Mouse (Mus musculus) megakaryocyte progenitor cell, adult 5-6 weeks (primary cell): Measurements from ENCODE around the gene Hoxa7. TPM values are rescaled to one million over a fixed set of nuclear protein-coding genes. Genes with fewer than 3 reads are reported as not detected.

Experiments used
- ATAC-seq: replicated peaks from 2 replicates; pipeline ENCODE4 v1.8.0; 2016; ENCODE audit warnings: mild to moderate bottlenecking, moderate TSS enrichment, inconsistent platforms; ENCODE audit not compliant: poor library complexity
- total RNA-seq, 2 experiments: library from RNA; stranded (forward) in 1 of 2; stranded (reverse) in 1 of 2; fragments of 157-497, 149-512 nt in 1 of 2; fragments of 200-1000 nt in 1 of 2; gene quantifications; 2 replicates each; pipeline versions ENCODE4 v1.2.3 to v1.2.4; 2015 to 2017

Gene Hoxa7
- total RNA-seq, 2 experiments from 2014 or later = 5.5 to 15.7 TPM

DNA sequence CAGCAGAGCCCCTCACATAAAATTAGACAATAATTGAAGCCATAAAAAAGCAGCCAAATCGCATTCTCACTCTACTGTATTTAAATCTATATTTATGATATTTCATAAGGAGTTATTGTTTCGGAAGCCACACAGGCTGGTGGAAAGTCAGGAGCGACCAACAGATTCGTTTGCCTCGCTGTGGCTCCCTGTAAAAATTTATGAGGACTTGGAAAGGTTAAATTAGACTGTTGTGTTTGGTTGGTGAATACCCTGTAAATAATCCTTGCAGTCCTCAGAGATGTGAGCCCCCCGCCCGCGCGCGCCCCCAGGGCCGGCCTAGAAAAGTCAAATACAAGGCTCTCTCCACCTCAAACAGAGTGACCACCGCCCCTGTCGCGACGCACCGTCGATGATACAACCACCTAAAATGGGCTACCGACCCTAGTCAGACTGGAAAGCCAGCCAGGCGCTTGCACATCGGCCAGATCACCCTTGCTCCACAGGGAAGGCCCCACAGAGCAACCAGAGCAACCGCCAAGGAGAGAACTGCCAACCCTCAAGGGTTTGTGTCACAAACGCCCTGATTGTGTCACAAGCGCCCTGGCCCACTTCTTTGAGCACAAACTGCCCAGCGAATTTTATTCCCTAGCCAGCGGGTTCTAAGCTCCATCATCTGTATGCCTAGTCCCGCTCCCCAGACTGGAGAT lies 5.1 kb upstream of the Hoxa7 start:
- ATAC-seq = no peak

DNA sequence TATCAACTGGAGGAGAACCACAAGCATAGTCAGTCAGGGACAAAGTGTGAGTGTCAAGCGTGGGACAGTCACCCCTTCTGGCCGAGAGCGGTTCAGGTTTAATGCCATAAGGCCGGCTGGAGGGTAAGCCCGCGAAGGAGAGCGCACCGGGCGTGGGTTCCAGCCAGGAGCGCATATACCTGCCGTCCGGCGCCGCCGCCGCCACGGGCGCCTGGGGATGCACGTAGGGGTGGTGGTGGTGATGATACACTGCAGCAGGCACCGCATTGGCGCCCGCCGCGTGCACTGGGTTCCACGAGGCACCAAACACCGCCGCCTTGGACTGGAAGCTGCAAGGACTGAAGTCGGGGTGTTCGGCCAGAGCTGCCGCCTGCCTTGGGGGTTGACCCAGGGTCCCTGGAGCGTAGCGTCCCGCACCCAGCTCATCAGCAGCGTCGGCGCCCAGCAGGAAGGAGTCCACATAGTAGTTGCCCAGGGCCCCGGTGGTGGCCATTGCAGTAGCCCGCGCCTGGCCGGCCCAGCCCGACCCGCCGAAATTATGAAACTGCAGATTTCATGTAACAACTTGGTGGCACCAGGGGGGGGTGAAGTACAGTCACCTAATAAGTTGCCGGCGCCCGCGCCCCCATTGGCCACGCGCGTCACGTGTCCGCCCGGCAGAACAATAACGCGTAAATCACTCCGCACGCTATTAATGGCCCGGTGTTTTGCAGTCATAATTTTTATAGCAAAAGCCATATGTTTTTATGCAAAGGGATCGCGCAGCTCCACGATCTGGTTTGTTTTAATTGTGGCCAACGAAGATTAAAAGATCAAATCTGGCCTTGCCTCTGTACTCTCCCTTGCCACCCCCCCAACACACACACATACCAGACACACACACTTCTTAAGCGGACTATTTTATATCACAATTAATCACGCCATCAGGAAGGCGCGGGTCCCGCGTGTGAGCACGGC lies 4.2 kb upstream of the Hoxa7 start:
- ATAC-seq = peak; percentile 47

DNA sequence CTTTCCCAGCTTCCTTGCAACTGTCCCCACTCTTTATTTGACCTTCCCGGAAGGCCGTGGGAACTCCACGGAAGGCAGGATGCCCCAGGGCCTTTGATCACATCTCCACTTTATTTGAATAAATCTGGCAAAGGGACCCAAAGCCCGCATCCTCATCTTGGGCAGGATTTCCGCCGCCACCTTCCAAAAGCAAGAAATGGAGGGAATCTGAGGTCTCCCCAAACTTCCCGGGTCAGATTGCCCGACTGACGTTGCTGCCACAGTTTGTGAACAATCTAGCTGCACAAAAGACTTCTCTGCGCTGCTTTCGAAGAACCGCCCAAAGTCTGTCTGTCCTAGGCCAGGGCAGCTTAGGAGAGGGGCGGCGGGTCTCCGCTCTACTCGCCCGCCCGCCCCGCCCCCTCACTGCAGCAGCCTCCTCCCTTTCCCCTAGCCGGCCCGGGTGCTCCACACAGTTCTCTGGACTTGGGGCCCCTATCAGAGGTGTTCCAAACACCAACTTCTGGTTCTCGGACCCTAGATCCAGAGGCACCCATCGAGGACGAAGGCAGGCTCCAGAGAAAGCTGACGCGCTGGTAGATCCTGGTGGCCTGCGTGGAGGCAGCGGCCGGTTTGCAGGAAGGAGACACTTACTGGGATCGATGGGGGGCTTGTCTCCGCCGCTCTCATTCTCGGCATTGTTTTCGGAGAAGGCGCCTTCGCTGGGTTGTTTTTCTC lies 3.4 kb upstream of the Hoxa7 start:
- no peak for ATAC-seq

- ATAC-seq = no peak
These were observed 2.5 kb upstream of the Hoxa7 start for GRCm38 (mm10) chr6:52223939-52224760.

GRCm38 (mm10) chr6:52222729-52223128 lies 1.1 kb upstream of the Hoxa7 start:
- no peak for ATAC-seq

DNA sequence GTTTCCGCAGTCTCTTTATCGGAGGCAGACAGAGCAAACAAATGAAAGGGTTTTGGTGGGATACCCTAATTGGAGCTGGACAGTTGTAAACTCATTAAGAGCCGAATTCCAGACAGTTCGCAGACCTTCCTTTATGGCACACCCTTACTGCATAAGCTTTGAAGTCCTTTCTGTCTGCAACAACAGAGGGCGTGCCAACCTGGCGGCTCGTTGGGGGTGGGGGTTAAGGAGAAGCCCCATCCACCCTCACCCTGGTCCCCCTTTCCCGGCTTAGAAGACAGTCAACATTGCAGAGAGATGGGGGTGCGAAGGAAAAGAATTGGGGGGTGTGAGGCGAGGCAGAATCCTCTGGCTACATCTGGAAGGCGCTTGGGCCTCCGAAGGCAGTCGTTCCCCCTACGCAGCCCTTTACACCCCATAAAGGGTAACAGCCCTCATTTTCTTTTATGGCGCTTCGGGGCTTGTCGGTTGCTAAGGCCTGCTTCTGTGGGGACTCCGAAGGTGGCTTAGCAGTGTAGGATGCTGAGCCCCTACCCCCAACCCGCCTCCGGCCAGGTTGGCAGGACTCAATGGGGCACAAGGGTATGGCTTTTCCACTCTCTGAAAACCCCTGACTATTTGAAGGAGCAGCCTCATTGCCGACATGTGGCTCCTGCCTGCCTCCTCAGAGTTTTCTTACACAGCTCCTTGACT lies 485 bp upstream of the Hoxa7 start:
- no peak for ATAC-seq

GRCm38 (mm10) chr6:52220865-52221310 lies 766 bp downstream of the Hoxa7 start:
- ATAC-seq = no peak

- ATAC-seq = 0 out of 2 replicates have a peak, but pooled peaks have one; percentile 5
These were observed 1.4 kb downstream of the Hoxa7 start for GRCm38 (mm10) chr6:52220003-52220864.

GRCm38 (mm10) chr6:52219234-52219942 lies 2.3 kb downstream of the Hoxa7 start:
- no peak for ATAC-seq

DNA sequence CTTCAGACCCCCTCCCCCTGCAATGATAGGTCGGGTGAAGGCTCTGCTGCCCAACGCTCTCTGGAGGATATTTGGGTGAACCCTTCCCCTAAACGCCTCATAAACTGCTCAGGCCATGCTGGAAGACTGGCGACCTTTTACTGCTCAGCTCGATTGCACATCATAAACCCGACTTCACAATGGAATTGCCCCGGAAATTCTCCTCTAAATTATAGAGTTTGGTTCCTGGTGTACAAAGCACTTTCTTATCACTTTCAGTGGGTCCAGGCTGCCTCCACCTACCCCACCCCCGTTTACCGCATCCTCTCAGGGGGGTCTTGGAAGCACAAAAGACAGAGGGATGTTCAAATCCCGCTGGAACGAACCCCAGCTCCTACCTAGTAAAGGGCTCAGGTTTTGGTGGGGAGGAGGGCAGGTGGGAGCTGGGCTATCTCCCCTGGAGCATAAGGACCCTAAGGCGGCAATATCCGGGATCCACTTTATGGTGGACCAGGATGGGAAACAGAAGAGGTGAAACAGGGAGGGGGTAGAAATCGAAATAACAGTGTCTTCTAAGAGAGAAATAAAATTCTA lies 2.9 kb downstream of the Hoxa7 start:
- no peak for ATAC-seq

- ATAC-seq = no peak
These were observed 3.6 kb downstream of the Hoxa7 start for GRCm38 (mm10) chr6:52217895-52218642.

- ATAC-seq = peak; percentile 25
These were observed 4.2 kb downstream of the Hoxa7 start for GRCm38 (mm10) chr6:52217459-52217768.

DNA sequence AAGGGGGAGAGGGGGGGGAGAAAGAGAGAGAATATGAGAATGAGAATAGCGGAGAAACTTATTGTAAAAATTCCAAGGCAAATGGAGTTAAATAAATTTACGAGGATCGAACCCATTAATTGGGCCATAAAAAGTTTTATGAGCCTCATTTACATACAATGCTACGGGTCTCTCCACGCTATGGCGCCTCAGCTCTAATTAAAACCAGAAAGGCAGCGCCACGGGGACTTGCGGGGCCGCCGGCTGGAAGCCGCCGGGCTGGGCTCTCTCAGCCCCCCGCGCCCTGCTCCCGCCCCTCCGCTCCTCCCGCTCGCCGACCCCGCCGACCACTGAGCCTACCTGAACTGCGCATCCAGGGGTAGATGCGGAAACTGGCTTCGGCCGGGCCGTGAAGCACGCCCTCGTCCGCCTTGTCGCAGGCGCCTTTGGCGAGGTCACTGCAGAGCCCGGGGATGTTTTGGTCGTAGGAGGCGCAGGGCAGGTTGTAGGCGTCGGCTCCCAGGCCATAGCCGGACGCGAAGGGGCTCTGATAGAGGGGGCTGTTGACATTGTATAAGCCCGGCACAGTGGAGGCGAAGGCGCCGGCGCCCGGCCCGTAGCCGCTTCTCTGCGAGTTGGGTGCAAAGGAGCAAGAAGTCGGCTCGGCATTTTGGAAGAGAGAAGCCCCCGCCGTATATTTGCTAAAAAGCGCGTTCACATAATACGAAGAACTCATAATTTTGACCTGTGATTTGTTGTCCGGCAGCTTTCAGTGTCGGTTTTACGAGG lies 4.8 kb downstream of the Hoxa7 start:
- no peak for ATAC-seq

GRCm38 (mm10) chr6:52215771-52216535 lies 5.7 kb downstream of the Hoxa7 start:
- no peak for ATAC-seq

- no peak for ATAC-seq
These were observed 6.6 kb downstream of the Hoxa7 start for GRCm38 (mm10) chr6:52215070-52215469.

DNA sequence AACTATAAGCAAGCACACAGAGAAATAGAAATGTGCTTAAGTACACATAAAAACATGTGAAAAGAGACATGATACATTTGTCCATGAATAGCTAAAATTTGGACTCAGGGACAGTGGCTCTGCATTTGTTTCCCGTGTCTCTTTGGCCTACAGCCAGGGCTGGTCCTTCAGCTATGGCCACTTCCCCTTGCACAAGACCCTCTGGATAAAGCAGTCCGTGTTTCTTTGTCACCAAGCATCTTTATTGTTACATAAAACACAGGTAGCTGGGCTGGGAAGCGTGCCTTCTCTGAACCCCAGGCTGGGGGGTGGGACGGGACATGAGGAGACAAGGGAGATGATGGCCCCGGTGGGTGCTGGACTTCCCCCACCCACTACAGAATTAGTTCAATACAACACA lies 7.4 kb downstream of the Hoxa7 start:
- no peak for ATAC-seq
